Mouse (Mus musculus): ENCODE data around the gene Itga9. TPM values are rescaled to one million over a fixed set of nuclear protein-coding genes. Genes with fewer than 3 reads are reported as not detected.

Itga9 gene
- polyA plus RNA-seq, 1 experiment from 2014 or later, result 12.2 TPM

DNA sequence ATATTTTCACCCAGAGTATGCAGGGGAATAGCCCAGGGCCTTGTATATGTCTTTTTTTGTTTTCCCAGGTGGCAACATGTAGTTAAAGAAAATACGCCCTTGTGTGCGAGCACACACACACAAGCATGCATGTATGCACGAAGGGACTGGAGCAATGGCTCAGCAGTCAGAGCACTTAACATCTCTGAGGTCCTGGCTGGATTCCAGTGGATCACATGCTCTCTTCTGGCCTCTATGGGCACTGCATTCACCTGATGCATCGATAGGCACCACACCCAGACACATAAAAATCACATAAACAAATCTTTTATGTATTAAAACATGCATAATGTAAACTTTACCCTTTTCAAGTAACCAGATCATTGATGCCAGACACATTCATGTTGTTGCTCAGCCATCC, 335.5 kb downstream of the Itga9 start:
- H3K4me2 ChIP-seq (replicated peaks), result no peak overlapping the region
- H3K36me3 ChIP-seq, result no peaks in the 10 kb centered on the region; the same call in 1 of the 2 replicates
- H3K4me1 ChIP-seq (replicated peaks), result peaks cover 26% of the 10 kb centered on the region; the same call in 1 of the 2 replicates
- no peak overlapping the region for H3K9ac ChIP-seq
- H3K4me3 ChIP-seq (replicated peaks), result no peak overlapping the region
- H3K27me3 ChIP-seq (replicated peaks), result no peaks in the 10 kb centered on the region
- no peak for ATAC-seq
- H3K27ac ChIP-seq, result no peak overlapping the region
- 82% methylated on average over 4 of the region's 4 CpGs for WGBS
- no peaks in the 10 kb centered on the region for H3K9me3 ChIP-seq

DNA sequence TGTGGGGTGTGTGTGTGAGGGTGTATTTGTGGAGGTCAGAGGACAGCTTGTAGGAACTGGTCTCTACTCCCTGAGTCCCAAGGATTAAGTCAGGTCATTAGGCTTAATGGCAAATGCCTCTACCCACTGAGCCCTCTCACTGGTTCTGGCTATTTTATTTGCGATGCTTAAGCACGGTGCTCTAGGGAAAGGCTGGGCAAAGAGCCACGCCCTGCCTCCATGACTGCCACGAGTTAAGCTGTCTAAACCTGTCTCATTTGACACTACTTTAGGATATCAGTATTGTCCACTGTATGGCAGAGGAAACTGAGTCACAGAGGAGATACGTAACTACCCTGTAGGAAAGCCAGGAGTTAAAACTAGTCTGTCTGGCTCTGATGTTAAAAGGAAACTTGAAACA, 337.5 kb downstream of the Itga9 start:
- no peak overlapping the region for H3K9ac ChIP-seq
- 56% methylated on average over 5 of the region's 5 CpGs for WGBS
- H3K4me2 ChIP-seq (replicated peaks), result no peak overlapping the region
- H3K4me1 ChIP-seq (replicated peaks), result peaks cover 20% of the 10 kb centered on the region; the same call in 1 of the 2 replicates
- no peaks in the 10 kb centered on the region for H3K9me3 ChIP-seq
- no peaks in the 10 kb centered on the region for H3K27me3 ChIP-seq (replicated peaks)
- H3K4me3 ChIP-seq (replicated peaks), result no peak overlapping the region
- H3K27ac ChIP-seq, result no peak overlapping the region
- no peaks in the 10 kb centered on the region; the same call in 1 of the 2 replicates for H3K36me3 ChIP-seq
- no peak for ATAC-seq

DNA sequence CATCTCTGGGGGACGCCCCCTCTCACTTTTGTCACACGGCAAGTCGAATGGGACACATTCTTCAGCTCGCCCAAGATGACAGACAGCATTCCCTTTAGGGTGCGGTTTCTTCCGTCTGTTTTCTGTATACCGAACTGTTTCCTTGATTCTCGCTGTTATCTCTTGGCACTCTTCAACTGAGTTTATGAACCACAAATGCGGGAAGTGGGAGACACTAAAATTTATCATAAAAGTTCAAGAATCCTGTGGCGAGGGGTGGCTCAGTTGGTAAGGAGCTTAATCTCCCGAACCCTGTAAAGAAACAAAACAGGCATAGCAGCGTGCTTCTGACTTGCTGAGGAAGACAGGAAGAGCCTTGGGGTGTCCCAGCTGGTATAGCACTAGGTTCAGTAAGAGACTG, 337.9 kb downstream of the Itga9 start:
- Histone ChIP-seq H3K36me3 (no peaks in the 10 kb centered on the region; the same call in 1 of the 2 replicates), H3K27me3 (replicated peaks) (no peaks in the 10 kb centered on the region), H3K9ac (no peak overlapping the region), H3K9me3 (no peaks in the 10 kb centered on the region), H3K4me1 (replicated peaks) (peaks cover 17% of the 10 kb centered on the region; the same call in 1 of the 2 replicates), H3K4me3 (replicated peaks) (no peak overlapping the region), H3K27ac (no peak overlapping the region), H3K4me2 (replicated peaks) (no peak overlapping the region)
- 53% methylated on average over 12 of the region's 12 CpGs for WGBS
- no peak for ATAC-seq

DNA sequence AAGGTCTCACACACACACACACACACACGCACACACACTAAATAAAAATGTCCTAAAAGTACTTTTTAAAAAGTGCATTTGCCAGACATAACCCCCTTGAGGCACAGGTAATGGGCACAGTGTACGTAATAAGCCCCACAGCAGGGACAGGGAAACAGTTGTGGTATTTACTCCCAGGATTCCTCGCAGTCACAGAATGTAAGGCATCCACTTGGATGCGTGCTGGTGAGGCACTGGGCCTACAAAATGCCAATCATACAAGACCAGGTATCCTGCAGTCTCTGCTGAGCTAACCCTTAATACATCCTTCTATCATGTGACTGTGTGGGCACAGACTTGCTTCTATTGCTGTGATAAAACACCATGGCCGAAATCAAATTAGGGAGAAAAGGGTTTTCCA, 342.0 kb downstream of the Itga9 start:
- no peak overlapping the region for H3K9ac ChIP-seq
- H3K9me3 ChIP-seq, result 0 out of 2 replicates have a peak, but pooled peaks cover 3% of the 10 kb centered on the region
- no peaks in the 10 kb centered on the region for H3K36me3 ChIP-seq
- H3K4me1 ChIP-seq (replicated peaks), result peaks cover 13% of the 10 kb centered on the region; the same call in 1 of the 2 replicates
- 85% methylated on average over 5 of the region's 5 CpGs for WGBS
- no peaks in the 10 kb centered on the region for H3K27me3 ChIP-seq (replicated peaks)
- H3K27ac ChIP-seq, result no peak overlapping the region
- no peak overlapping the region for H3K4me3 ChIP-seq (replicated peaks)
- no peak overlapping the region for H3K4me2 ChIP-seq (replicated peaks)
- no peak for ATAC-seq

DNA sequence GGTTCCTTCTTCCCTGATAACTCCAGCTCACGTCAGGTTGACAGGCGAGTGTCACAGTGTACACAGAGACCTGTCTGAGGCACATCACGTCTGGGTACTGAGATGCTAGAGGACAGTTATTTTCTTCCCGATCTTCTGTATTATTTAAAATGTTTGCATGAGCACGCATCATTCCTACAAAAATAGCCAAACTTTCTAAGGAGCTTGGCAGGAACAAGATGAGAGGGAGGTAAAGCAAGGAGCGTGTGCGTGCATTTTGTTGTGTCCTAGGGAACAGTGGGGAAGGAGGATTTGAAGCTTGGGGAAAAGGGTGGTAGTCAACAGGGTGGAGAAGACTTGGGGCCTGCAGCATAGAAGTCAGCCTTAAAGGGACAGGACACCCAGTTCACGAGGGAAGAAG, 342.6 kb downstream of the Itga9 start:
- Histone ChIP-seq H3K9me3 (0 out of 2 replicates have a peak, but pooled peaks cover 3% of the 10 kb centered on the region), H3K4me1 (replicated peaks) (peaks cover 6% of the 10 kb centered on the region; the same call in 1 of the 2 replicates), H3K27me3 (replicated peaks) (no peaks in the 10 kb centered on the region), H3K27ac (no peak overlapping the region), H3K4me2 (replicated peaks) (no peak overlapping the region), H3K4me3 (replicated peaks) (no peak overlapping the region), H3K36me3 (no peaks in the 10 kb centered on the region), H3K9ac (no peak overlapping the region)
- WGBS, result 88% methylated on average over 8 of the region's 8 CpGs
- no peak for ATAC-seq

DNA sequence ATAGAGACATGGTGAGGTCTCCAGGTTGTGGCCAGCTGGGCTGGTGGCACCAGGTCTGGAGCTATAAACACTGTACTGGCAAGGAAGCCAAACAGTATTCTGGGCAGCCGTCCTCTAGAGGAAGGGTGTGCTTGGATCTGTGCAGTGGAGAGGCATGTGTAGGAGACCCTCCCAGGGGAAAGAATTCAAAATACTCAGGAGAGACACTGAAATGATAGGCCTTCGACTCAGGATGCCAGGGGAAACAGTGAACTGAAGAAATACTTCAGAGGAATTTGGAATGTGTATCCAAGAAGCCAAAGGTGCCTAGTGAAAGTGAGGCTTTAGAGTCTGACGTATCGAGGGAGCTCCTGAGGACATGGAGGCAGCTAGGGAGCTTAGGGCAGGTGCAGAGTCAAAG, 343.2 kb downstream of the Itga9 start:
- Histone ChIP-seq H3K36me3 (no peaks in the 10 kb centered on the region), H3K4me1 (replicated peaks) (peaks cover 6% of the 10 kb centered on the region; the same call in 1 of the 2 replicates), H3K27ac (no peak overlapping the region), H3K9me3 (0 out of 2 replicates have a peak, but pooled peaks cover 3% of the 10 kb centered on the region), H3K27me3 (replicated peaks) (no peaks in the 10 kb centered on the region), H3K4me3 (replicated peaks) (no peak overlapping the region), H3K9ac (no peak overlapping the region), H3K4me2 (replicated peaks) (no peak overlapping the region)
- WGBS, result 51% methylated on average over 4 of the region's 4 CpGs
- no peak for ATAC-seq

DNA sequence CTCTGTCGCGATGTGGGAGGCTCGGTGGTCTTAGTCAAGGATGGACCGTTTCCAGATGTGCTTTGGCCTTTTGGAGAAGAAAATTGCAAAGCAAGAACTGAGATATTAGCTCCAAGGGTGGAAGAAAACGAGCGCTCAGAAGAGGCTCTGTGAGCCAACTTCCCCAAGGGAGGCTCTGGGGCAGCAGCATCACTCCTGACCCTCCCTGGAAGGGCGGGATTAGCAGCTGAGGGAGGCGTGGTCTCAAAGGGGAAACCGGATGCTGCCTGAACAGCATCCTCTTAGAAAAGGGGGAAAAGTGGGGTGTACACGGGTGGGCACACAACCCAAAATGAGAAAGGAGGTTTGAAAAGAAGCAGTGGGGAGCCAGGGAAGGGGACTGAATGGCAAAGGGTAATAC, 343.6 kb downstream of the Itga9 start:
- no peak overlapping the region for H3K4me3 ChIP-seq (replicated peaks)
- H3K27ac ChIP-seq, result no peak overlapping the region
- no peak overlapping the region for H3K9ac ChIP-seq
- H3K4me2 ChIP-seq (replicated peaks), result no peak overlapping the region
- H3K27me3 ChIP-seq (replicated peaks), result no peaks in the 10 kb centered on the region
- ATAC-seq, result no peak
- 68% methylated on average over 10 of the region's 10 CpGs for WGBS
- 0 out of 2 replicates have a peak, but pooled peaks cover 3% of the 10 kb centered on the region for H3K9me3 ChIP-seq
- H3K36me3 ChIP-seq, result no peaks in the 10 kb centered on the region
- H3K4me1 ChIP-seq (replicated peaks), result peaks cover 6% of the 10 kb centered on the region; the same call in 1 of the 2 replicates

Other genes starting within 250 kb of the Itga9 start
- 0.13 and 0.18 TPM in 2 replicates for gene Eomes, start 128.5 kb upstream of the Itga9 start, polyA plus RNA-seq (2015; fragmentation: Nextera tagmentation; extraction: Ambion mirVana)
- gene Golga4, start 100.4 kb upstream of the Itga9 start, polyA plus RNA-seq (2015; fragmentation: Nextera tagmentation; extraction: Ambion mirVana), result 59.5 and 61.6 TPM in 2 replicates

Measured in intestine, embryonic 15.5 days (tissue).